Mouse (Mus musculus) megakaryocyte, embryonic 14.5 days (primary cell): Measurements from ENCODE around the gene Pepd.

Source experiments
- FLI1 ChIP-seq: IDR thresholded peaks from 2 replicates; pipeline ENCODE4 v1.6.1; 2012; ENCODE audit warnings: low read length, inconsistent platforms, mixed read lengths
- GATA1 ChIP-seq: IDR thresholded peaks from 3 replicates; pipeline ENCODE4 v1.6.1; 2012; ENCODE audit warnings: mixed read lengths, low read length, inconsistent platforms, borderline replicate concordance

DNA sequence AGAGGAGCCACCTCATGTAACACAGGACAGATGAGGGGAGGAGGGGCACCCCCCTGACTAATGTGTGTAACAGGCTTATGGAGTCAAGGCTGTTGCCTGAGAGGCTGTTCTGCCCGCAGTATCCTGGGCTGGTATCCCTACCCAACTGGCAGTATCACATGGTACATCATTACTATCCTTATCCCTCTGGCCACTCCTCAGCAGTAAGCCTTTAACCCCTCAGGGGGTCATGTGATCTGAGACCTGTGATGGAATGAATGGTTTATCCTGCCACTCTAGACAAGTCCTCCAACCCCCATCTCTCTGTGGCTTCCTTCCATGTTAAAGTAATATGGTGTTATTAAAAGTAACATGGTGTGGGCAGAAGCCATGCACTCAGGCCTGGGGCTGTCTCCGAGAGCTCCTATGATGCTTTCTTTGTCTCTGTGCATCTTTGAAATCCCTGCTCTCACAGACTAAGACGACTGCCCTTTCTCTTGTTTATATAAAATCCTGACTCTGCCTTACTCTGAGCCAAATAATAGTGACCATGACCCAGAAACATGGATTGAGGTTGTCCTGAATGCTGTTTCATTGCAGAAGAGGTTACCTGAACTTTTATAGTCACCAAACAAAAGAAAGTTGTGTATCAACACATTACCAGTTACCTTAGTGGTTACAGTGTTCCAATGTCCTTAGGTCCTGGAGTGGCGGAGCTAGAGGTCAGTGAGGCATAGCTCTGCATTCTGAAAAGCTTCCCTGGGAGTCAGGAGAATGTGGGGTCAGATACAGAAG is 71.7 kb downstream of the Pepd start:
- TF ChIP-seq FLI1 (no peak), GATA1 (no peak)
